Comparison of ENCODE assay signal across 19 mouse cellular contexts in genomic region chr2:11189150-11189767, GRCm38 (mm10).
"Had no signal": no experiment of that assay in that cellular context is flagged by ENCODE, and none has a peak within 500 bp of the region (broad histone marks: within the 10 kb centered on the region; RNA-seq: fewer than 3 reads in every experiment).

No protein-coding gene starts in this region.

- H3K27ac ChIP-seq: liver, embryonic 13.5 days; liver, embryonic 15.5 days; lung, embryonic 15.5 days; macrophage; midbrain, embryonic 13.5 days; midbrain, embryonic 15.5 days; neural tube, embryonic 13.5 days; neural tube, embryonic 15.5 days had no signal

- DNase-seq: liver, embryonic 13.5 days; liver, postnatal 0 days; lung, adult 2 months; lung, postnatal 14 days; lung, postnatal 36 days; retina, postnatal 1 day; right cerebral cortex, adult 18-20 months; right cerebral cortex, postnatal 25 days; right cerebral cortex, postnatal 4 days; thymus, adult 18-20 months; thymus, postnatal 36 days had no signal

- H3K9me3 ChIP-seq: liver, embryonic 13.5 days; liver, embryonic 15.5 days; lung, embryonic 15.5 days; midbrain, embryonic 13.5 days; midbrain, embryonic 15.5 days; neural tube, embryonic 15.5 days had no signal

- H3K36me3 ChIP-seq: liver, embryonic 13.5 days; liver, embryonic 15.5 days; lung, embryonic 15.5 days; midbrain, embryonic 13.5 days; midbrain, embryonic 15.5 days; neural tube, embryonic 13.5 days; neural tube, embryonic 15.5 days had no signal

- ATAC-seq: liver, postnatal 0 days; lung, postnatal 0 days; midbrain, embryonic 13.5 days; midbrain, embryonic 15.5 days had no signal

- H3K27me3 ChIP-seq: liver, embryonic 13.5 days; liver, embryonic 15.5 days; lung, embryonic 15.5 days; midbrain, embryonic 15.5 days; neural tube, embryonic 13.5 days; neural tube, embryonic 15.5 days had no signal

- H3K4me3 ChIP-seq: liver, embryonic 13.5 days; liver, embryonic 15.5 days; lung, embryonic 15.5 days; midbrain, embryonic 13.5 days; midbrain, embryonic 15.5 days; neural tube, embryonic 13.5 days; neural tube, embryonic 15.5 days had no signal

- H3K4me1 ChIP-seq: lung, embryonic 15.5 days; midbrain, embryonic 13.5 days; midbrain, embryonic 15.5 days; neural tube, embryonic 13.5 days; neural tube, embryonic 15.5 days had no signal
